Mouse (Mus musculus) megakaryocyte, embryonic 14.5 days (primary cell): ENCODE results near the gene Cntrob. TPM values are rescaled to one million over a fixed set of nuclear protein-coding genes. Genes with fewer than 3 reads are reported as not detected.
A peak's percentile ranks its signal among the peaks of the same experiment; 100 is the strongest.

Source experiments
- H3K27me3 ChIP-seq: replicated peaks from 2 replicates; pipeline ENCODE3; 2012; ENCODE audit warnings: inconsistent platforms
- H3K36me3 ChIP-seq: replicated peaks from 2 replicates; pipeline ENCODE3; 2012; ENCODE audit warnings: low read length, inconsistent platforms, mixed read lengths
- H3K4me1 ChIP-seq: 2 replicates; pipeline ENCODE4 v1.6.1; 2012; ENCODE audit warnings: inconsistent platforms
- H3K4me3 ChIP-seq: replicated peaks from 2 replicates; pipeline ENCODE3; 2012; ENCODE audit warnings: moderate library complexity, mild to moderate bottlenecking, inconsistent platforms
- H3K9me3 ChIP-seq: 2 replicates; pipeline ENCODE4 v1.6.1; 2012; ENCODE audit warnings: inconsistent platforms
- FLI1 ChIP-seq: IDR thresholded peaks from 2 replicates; pipeline ENCODE4 v1.6.1; 2012; ENCODE audit warnings: low read length, inconsistent platforms, mixed read lengths
- GATA1 ChIP-seq: IDR thresholded peaks from 3 replicates; pipeline ENCODE4 v1.6.1; 2012; ENCODE audit warnings: mixed read lengths, low read length, inconsistent platforms, borderline replicate concordance
- polyA plus RNA-seq: library from polyadenylated mRNA; stranded (reverse); fragments of >175 nt; gene quantifications from 2 replicates; pipeline ENCODE4 v1.2.3, GENCODE M21; 2012; ENCODE audit warnings: low replicate concordance; ENCODE audit not compliant: insufficient read depth

The Cntrob gene
- polyA plus RNA-seq, 1 experiment, result 9.3 TPM

DNA sequence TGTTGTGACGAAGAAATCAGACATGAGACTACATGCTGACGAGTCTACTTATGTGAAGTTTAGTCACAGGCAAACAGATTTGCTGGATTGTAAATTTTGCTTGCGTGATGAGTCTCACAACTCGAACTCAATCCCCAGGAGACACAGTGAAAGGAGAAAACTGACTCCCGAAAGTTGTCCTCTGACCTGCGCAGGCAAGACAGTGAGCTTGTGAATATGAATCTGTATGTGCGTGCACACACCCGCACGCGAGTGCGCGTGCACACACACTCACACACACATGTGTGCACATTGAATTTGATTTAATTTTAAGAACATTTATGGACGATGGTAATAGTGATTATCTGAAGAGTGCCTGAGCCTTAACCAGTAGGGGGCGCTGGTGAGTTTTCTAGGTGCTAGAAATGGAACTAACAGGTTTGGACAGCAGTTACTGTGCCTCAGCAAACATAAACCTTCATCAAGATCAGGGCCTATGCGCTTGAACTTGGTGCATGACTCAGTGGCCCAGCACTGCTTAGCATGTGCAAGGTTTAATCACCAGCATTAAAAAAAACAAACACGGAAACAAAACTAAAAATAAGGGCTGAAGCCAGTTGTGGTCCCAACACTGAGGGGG is 51.3 kb downstream of the Cntrob start:
- Histone ChIP-seq H3K4me1 (peaks cover 22% of the 10 kb centered on the region), H3K4me3 (no peak overlapping the region), H3K9me3 (peaks cover 3% of the 10 kb centered on the region; the same call in 1 of the 2 replicates), H3K36me3 (no peaks in the 10 kb centered on the region), H3K27me3 (peaks cover 55% of the 10 kb centered on the region)
- TF ChIP-seq FLI1 (no peak), GATA1 (no peak)

DNA sequence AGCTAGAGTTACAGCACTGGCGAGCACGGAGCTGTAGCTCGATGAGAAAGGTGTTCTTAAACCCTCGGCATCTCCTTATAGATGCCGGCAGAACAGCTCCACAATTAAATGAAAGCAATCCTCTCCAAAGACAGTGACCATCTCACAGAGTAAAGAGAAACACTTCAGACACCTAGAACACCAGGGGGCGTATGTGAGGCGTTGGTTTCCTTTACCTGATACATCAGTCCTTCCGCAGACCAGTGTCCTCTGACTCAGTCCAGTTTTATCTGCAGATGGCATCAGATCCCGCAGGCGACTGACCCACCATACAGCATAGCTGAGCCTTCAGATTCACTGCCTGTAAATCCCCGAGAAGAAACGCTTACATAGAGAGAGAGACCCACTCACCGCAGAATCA is 54.0 kb downstream of the Cntrob start:
- no peaks in the 10 kb centered on the region for H3K36me3 ChIP-seq
- peaks cover 52% of the 10 kb centered on the region for H3K27me3 ChIP-seq
- no peak for TF ChIP-seq GATA1
- no peak for TF ChIP-seq FLI1
- H3K4me1 ChIP-seq, result peaks cover 27% of the 10 kb centered on the region
- H3K4me3 ChIP-seq, result no peak overlapping the region
- no peaks in the 10 kb centered on the region for H3K9me3 ChIP-seq

DNA sequence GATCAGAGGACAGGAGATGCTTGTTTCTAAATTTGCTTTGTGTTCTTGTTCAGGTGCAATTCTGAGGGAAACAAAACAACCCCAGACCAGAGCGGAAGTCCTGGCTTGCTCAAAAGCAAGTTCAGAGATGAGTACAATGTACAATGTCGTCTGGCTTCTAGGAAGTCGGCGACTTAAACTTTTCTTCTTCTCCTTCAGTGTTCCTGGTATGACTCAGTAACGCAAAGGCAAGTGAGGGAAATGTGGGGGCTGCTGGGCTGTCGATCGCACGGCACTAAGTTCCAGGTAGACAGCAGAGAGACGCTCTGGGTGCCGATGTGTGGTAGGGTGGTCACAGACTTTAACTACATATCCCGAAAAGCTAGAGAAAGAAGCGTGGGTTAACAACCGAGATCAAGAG is 55.5 kb downstream of the Cntrob start:
- Histone ChIP-seq H3K36me3 (no peaks in the 10 kb centered on the region), H3K4me1 (peaks cover 30% of the 10 kb centered on the region), H3K27me3 (peaks cover 58% of the 10 kb centered on the region), H3K4me3 (no peak overlapping the region), H3K9me3 (no peaks in the 10 kb centered on the region)
- TF ChIP-seq GATA1 (no peak), FLI1 (no peak)

DNA sequence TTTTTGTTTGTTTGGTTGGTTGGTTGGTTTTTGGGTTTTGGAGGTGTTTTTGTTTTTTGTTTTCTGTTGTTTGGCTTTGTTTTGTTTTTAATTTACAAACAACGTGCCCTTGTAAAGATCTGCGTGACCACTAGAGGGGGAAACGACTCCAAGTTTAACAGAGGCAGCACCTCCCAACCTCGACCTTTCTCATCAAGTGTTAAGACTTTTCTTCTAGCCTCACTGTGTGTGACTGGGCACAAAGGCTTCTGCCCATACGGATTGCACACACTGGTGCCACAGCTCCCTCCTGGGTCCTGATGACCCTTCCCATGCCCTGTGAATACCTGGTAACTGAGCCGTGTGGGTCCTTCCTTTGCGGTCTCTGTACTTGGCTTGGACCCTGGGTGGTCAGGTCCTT is 56.2 kb downstream of the Cntrob start:
- Histone ChIP-seq H3K36me3 (no peaks in the 10 kb centered on the region), H3K4me3 (no peak overlapping the region), H3K4me1 (peaks cover 26% of the 10 kb centered on the region), H3K9me3 (no peaks in the 10 kb centered on the region), H3K27me3 (peaks cover 64% of the 10 kb centered on the region)
- TF ChIP-seq FLI1 (no peak), GATA1 (no peak)

DNA sequence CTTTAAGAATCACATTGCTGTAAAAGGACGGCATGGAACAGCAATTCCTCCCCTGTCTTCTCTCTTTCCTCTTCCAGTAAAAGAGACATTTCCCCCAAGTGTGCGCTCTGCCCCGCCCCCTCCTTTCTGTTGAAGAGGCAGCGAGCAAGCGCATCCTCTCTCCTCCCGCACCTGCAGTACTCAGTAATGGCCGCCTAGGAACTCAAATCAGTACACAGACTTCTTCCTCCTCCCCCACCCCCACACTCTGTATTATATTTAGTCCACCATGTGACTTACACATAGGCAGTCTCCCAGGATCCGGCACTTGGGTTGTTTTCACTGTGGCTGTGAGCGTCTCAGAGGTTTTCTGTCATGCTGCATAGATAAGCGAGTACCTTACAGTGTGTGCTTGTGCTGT is 57.3 kb downstream of the Cntrob start:
- peaks cover 23% of the 10 kb centered on the region for H3K4me1 ChIP-seq
- no peak overlapping the region for H3K4me3 ChIP-seq
- H3K36me3 ChIP-seq, result no peaks in the 10 kb centered on the region
- H3K9me3 ChIP-seq, result no peaks in the 10 kb centered on the region
- H3K27me3 ChIP-seq, result peaks cover 66% of the 10 kb centered on the region
- TF ChIP-seq GATA1 (no peak), FLI1 (no peak)

DNA sequence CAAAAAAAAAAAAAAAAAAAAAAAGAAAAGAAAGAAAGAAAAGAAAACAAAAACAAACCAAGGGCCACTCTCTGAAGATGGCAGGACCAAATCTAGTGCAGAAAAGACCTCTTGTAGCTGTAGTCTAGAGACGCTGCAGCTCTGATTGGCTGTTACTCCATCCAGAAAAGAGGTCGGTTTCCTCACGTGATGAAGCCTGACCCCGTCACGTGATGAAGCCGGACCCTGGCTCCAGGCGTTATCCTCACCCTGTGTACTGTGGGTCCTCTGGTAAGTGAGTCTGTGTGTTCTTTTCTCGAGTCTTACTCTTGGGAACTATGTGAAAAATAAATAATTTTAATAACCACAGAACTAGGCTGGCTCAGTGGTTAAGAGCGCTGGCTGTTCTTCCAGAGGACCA is 58.2 kb downstream of the Cntrob start:
- TF ChIP-seq FLI1 (no peak), GATA1 (no peak)

DNA sequence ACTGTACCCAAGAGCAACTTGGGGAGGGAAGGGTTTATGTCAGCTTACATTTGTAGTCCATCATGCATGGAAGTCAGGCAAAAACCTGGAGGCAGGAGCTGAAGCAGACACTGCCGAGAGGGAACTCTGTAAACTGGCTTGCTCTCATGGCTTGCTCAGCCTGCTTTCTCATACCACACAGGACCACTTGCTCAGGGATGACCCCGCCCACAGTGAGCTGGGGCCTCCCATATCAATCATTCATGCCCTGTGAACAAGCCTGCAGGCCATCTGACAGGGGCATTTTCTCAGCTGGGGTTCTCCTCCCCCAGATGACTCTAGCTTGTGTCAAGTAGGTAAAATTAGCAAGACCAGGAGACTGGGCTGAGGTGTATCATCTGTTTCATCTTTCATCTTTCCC is 59.3 kb downstream of the Cntrob start:
- H3K4me3 ChIP-seq, result no peak overlapping the region
- no peak for TF ChIP-seq GATA1
- TF ChIP-seq FLI1, result no peak
- H3K9me3 ChIP-seq, result no peaks in the 10 kb centered on the region
- H3K27me3 ChIP-seq, result peaks cover 65% of the 10 kb centered on the region
- peaks cover 13% of the 10 kb centered on the region for H3K4me1 ChIP-seq
- no peaks in the 10 kb centered on the region for H3K36me3 ChIP-seq

More for the DNA sequence above, 58.2 kb downstream of the Cntrob start:
- H3K27me3 ChIP-seq, result peaks cover 69% of the 10 kb centered on the region
- no peak overlapping the region for H3K4me3 ChIP-seq
- H3K9me3 ChIP-seq, result no peaks in the 10 kb centered on the region
- no peaks in the 10 kb centered on the region for H3K36me3 ChIP-seq
- peaks cover 23% of the 10 kb centered on the region for H3K4me1 ChIP-seq

DNA sequence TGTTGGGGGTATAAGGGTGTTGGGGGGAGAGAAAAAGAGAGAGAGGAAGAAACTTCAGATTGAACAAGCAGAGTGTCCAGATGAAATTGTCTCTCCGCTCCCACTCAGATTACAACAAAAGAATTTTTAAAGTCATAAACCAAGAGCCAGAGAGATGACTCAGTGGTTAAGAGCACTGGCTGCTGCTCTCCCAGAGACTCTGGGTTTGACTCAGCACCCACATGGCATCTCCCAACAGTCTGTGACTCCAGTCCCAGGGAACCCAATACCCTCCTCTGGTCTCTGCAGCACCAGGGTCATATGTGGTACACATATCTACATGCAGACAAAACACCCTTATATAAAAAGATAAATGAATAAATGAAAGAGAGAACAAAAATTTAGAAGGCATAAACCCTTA is 63.5 kb downstream of the Cntrob start:
- Histone ChIP-seq H3K27me3 (peaks cover 53% of the 10 kb centered on the region), H3K4me1 (peaks cover 12% of the 10 kb centered on the region), H3K36me3 (no peaks in the 10 kb centered on the region), H3K4me3 (no peak overlapping the region), H3K9me3 (no peaks in the 10 kb centered on the region)
- no peak for TF ChIP-seq GATA1
- TF ChIP-seq FLI1, result no peak

DNA sequence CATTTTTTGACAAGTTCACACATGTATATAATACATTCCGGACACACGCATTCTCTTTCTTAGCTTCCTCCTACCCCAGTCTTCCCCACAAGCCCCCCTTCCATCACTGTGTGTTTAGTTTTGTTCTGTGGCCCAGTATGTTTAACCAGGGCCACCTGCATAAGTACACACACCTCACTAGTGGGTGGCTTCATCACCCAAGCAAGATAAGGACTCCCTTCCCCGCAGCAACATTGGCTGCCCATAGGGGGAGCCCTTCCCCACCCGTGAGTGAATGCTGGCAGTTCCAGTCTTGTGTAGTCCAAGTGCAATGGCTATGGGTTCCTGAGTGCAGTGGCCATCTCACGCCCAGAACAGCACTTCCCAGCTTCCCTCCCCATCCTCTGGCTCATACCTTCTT is 65.3 kb downstream of the Cntrob start:
- Histone ChIP-seq H3K36me3 (no peaks in the 10 kb centered on the region), H3K9me3 (no peaks in the 10 kb centered on the region), H3K27me3 (peaks cover 49% of the 10 kb centered on the region), H3K4me3 (peak overlapping the region; percentile 86), H3K4me1 (peaks cover 10% of the 10 kb centered on the region)
- no peak for TF ChIP-seq FLI1
- TF ChIP-seq GATA1, result peak; percentile 25; the same call in 1 of the 3 replicates

DNA sequence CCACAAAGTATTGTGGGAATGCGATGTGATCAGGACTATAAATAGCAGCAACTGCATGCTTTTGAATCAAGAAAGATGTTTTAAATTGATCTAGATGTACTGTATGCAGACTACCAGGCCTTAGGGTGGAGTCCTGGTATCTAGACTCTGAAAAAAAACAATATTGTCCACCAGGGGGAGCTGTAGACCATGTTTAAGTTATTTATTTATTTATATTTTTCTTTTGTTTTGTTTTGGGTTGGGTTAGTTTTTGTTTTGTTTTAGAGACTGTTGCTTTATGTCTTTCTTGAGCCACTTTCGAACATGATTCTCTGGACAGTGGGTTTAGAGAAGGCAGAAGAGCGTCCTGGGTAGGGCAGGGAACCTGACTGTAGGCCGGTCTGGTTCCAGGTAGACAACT is 65.8 kb downstream of the Cntrob start:
- H3K4me1 ChIP-seq, result peaks cover 13% of the 10 kb centered on the region
- H3K36me3 ChIP-seq, result no peaks in the 10 kb centered on the region
- peaks cover 49% of the 10 kb centered on the region for H3K27me3 ChIP-seq
- H3K9me3 ChIP-seq, result no peaks in the 10 kb centered on the region
- no peak for TF ChIP-seq GATA1
- no peak for TF ChIP-seq FLI1
- H3K4me3 ChIP-seq, result peak overlapping the region; percentile 86
